In the genomic region with DNA sequence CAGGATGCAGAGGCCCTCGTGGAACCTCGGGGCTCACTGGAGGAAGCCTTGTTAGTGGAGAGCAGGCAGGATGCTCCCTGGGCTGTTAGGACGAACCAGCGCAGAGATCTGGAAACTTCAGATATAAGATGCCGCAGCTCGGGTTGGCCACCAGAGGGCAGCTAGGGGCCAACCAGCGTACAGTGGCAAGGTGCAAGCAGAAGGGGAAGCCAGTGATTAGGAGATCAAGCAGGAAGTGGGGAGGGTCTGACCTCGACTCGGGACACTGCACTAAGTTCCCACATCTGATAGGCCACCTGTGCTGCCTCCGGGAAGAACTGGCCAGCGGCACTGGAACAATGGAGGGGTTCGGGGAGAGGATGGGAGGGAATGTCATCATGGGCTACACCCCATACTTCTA, we compare ENCODE assay signal across 9 mouse cellular contexts. TPM values are rescaled to one million over a fixed set of nuclear protein-coding genes. Genes with fewer than 3 reads are reported as not detected.
A peak's percentile ranks its signal among the peaks of the same experiment; 100 is the strongest.
DNase-seq lines count a peak whose midpoint lies in the region; ATAC-seq and TF ChIP-seq lines count a peak whose summit lies in the region.
"Had no signal": no experiment of that assay in that cellular context is flagged by ENCODE, and none has a peak within 500 bp of the region (broad histone marks: within the 10 kb centered on the region; RNA-seq: fewer than 3 reads in every experiment).

No protein-coding gene starts in this region.

- no peak overlapping the region for H3K4me2 ChIP-seq in hindbrain, embryonic 13.5 days
- H3K4me2 ChIP-seq: lung, embryonic 15.5 days had no signal

- peaks cover 19% of the 10 kb centered on the region for H3K36me3 ChIP-seq in hindbrain, embryonic 13.5 days

- peak; percentile 93 for TF ChIP-seq CTCF in cerebellum, adult 2 months (IDR thresholded peaks at IDR 0.05; ENCODE audit: borderline replicate concordance, insufficient read depth, low read depth, low read length)

- H3K9ac ChIP-seq in hindbrain, embryonic 13.5 days: no peak overlapping the region
- H3K9ac ChIP-seq: lung, embryonic 15.5 days had no signal

- no peaks in the 10 kb centered on the region for H3K27me3 ChIP-seq in cerebellum, adult 2 months (ENCODE audit: control insufficient read depth, insufficient read depth, low read length)
- 0 out of 2 replicates have a peak, but pooled peaks cover 6% of the 10 kb centered on the region for H3K27me3 ChIP-seq in hindbrain, embryonic 13.5 days
- H3K27me3 ChIP-seq: lung, embryonic 15.5 days had no signal

- peak; percentile 72 for ATAC-seq in hindbrain, embryonic 13.5 days (ENCODE audit: low FRiP score)

- WGBS in cerebellum, adult 2 months: 2% methylated on average over 12 of the region's 12 CpGs
- 6% methylated on average over 12 of the region's 12 CpGs for WGBS in hindbrain, embryonic 13.5 days

- H3K4me3 ChIP-seq in cerebellum, adult 2 months (replicated peaks; ENCODE audit: insufficient read depth, low read depth, low read length): no peak overlapping the region
- H3K4me3 ChIP-seq in hindbrain, embryonic 13.5 days: no peak overlapping the region
- H3K4me3 ChIP-seq: lung, embryonic 15.5 days had no signal

- H3K27ac ChIP-seq in cerebellum, adult 2 months (ENCODE audit: insufficient read depth, low read length): no peak overlapping the region
- no peak overlapping the region for H3K27ac ChIP-seq in hindbrain, embryonic 13.5 days
- H3K27ac ChIP-seq: lung, embryonic 15.5 days had no signal

- H3K9me3 ChIP-seq in hindbrain, embryonic 13.5 days: 0 out of 2 replicates have a peak, but pooled peaks cover 6% of the 10 kb centered on the region

- H3K4me1 ChIP-seq in cerebellum, adult 2 months (ENCODE audit: control insufficient read depth, insufficient read depth, low read length): peaks cover 7% of the 10 kb centered on the region
- no peaks in the 10 kb centered on the region for H3K4me1 ChIP-seq in hindbrain, embryonic 13.5 days (replicated peaks)
- H3K4me1 ChIP-seq: lung, embryonic 15.5 days had no signal

- peak; percentile 67 for DNase-seq in Muller cell, postnatal 12 days (ENCODE audit: inconsistent ontology term)
- DNase-seq in cerebellum, adult 2 months: peak; percentile 62 to 67
- peak; percentile 50 to 65 for DNase-seq in frontal cortex, postnatal 10 days (ENCODE audit: low spot score in 2 of 2)
- DNase-seq in layer of hippocampus, postnatal 14 days (ENCODE audit: low spot score in 2 of 2): peak; percentile 60 to 76
- DNase-seq in lung, postnatal 4 days: peak; percentile 70 to 72
- peak; percentile 63 to 66 for DNase-seq in right cerebral cortex, adult 2 months (ENCODE audit: low spot score in 2 of 2)
- peak; percentile 50 for DNase-seq in yolk sac, embryonic 10.5 days (ENCODE audit: low spot score)

- no peak for TF ChIP-seq POLR2A in cerebellum, adult 2 months (IDR thresholded peaks at IDR 0.05; ENCODE audit: borderline replicate concordance, insufficient read depth, low read length)

RNA-seq across cellular contexts. Expression of a gene that starts 35.0 kb away (rescaled TPM):
- 131 and 141 TPM in 2 replicates for polyA plus RNA-seq in cerebellum, adult 2 months (2012; rRNA removed)
- 59.3 and 61.1 TPM in 2 replicates for polyA plus RNA-seq in hindbrain, embryonic 13.5 days (2015; fragmentation: Nextera tagmentation; extraction: Ambion mirVana)
- total RNA-seq in layer of hippocampus, postnatal 14 days (2021): 10 to 100 TPM; 90.3 to 93.8 TPM

RNA-seq across cellular contexts. Expression of a gene that starts 35.6 kb away (rescaled TPM):
- 31.1 and 33.1 TPM in 2 replicates for polyA plus RNA-seq in cerebellum, adult 2 months (2012; rRNA removed)
- 19.3 TPM in 2 replicates for polyA plus RNA-seq in hindbrain, embryonic 13.5 days (2015; fragmentation: Nextera tagmentation; extraction: Ambion mirVana)
- total RNA-seq in layer of hippocampus, postnatal 14 days (2021): 10 to 100 TPM; 34.3 to 34.4 TPM
